Mouse (Mus musculus) left cerebral cortex, postnatal 36 days (tissue): ENCODE measurements around the gene Mnt. TPM values are rescaled to one million over a fixed set of nuclear protein-coding genes. Genes with fewer than 3 reads are reported as not detected.

Source experiments
- DNase-seq, 2 experiments: peaks; one replicate each; pipeline ENCODE4 v3.0.0; 2021 to 2022; ENCODE audit warnings: low spot score in 2 of 2, mixed read lengths in 1 of 2
- intact Hi-C: fragments of 180-260 bp; cut with DNase I; formaldehyde crosslinking; loops from one replicate; pipeline ENCODE4 v1.15.1; 2025
- total RNA-seq, 2 experiments: library from RNA; stranded (reverse); gene quantifications; 2 replicates each; pipeline ENCODE4 v1.2.3; 2021

Mnt gene
- total RNA-seq, 2 experiments from 2014 or later = 31.5 to 31.7 TPM

DNA sequence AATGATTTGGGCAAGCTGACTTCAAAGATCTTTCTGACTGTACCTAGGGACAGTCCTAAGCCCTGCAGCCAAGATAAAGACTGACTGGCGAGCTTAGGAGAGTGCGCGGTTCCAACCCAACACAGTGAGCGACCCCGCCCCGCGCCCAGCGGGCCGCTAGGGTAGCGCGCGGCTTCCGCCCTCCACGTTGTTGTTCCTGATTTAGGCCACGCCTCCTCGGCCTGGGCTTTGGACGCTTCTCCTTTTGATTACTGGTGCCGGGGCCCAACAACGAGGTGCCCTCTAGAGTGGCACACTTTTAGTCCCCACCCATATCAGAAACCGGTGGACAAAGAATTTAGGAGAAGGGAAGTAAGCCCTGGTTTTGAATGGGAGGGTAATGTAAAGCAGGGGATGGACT, 908 bp upstream of the Mnt start:
- DNase-seq = peak in 1 of 2 experiments; percentile 65
- intact Hi-C loops = loop anchor here (1.0 to 10.0 kb wide), 4 partner anchors 8 to 345 kb away; partner anchors contain the start of genes Ovca2 and Pafah1b1

DNA sequence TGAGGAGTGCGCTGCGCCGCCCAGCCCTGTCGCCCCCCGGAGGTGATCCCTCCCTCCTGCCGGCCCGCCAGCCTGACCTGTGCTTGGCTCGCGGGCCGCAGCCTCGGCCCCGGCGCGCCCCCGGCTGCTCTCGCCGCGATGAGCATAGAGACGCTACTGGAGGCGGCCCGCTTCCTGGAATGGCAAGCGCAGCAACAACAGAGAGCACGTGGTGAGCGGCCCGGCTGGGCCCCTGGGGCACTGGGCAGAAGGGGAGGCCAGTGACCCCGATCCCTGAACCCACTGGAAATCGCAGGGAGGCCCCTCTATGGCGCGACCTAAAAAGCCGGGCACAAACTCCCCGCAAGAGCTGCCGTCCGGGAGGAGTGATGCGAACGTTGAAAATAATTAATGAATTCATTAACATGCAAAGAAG, 478 bp downstream of the Mnt start:
- intact Hi-C loops = loop anchor here (5.0 to 10.0 kb wide), 3 partner anchors 109 to 344 kb away; partner anchors contain the start of genes Ovca2 and Pafah1b1
- peak in 1 of 2 experiments; percentile 53 for DNase-seq

DNA sequence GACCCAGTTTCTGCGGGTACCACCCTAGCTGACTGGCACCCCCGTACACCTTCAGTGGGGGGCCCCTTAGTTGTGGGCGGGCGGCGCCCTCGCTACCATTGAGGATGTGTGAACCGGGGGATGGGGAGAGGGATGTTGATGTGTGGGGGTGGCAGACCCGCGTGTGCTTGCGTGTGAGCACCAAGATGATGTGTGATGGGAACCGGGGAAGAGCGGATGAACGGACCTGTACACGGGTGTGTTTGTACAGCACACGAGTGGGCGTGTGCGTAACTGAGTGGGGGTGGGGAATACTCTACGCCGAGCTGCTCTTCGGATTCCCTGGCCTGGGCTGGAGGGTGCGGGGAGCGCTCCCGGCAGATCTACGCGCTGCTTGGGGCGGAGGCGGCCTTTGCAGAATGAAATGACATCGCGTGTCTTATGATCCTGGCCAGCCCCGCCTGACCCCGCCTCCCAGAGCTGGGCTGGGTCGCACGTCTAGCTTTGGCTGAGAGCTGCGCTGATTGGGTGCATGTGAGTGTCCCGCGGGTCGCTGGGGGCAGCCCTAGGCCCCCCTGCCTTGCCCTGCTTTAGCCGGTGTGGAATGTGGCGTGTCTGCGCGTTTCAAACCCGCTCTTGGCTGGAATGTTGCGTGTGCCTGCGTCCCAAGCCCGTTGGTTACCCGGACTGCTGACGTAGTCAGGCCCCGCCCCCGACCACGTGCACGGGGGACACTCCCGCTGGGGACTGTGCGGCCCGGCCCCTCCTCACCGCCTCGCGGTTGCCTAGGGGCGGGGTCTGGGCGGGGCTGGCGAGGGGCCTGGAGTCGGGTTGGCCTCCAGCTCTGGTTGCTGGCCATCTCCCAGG, 1.1 kb downstream of the Mnt start:
- intact Hi-C loops = loop anchor here (5.0 to 10.0 kb wide), 3 partner anchors 110 to 343 kb away; partner anchors contain the start of genes Ovca2 and Pafah1b1
- peak; percentile 98 for DNase-seq

DNA sequence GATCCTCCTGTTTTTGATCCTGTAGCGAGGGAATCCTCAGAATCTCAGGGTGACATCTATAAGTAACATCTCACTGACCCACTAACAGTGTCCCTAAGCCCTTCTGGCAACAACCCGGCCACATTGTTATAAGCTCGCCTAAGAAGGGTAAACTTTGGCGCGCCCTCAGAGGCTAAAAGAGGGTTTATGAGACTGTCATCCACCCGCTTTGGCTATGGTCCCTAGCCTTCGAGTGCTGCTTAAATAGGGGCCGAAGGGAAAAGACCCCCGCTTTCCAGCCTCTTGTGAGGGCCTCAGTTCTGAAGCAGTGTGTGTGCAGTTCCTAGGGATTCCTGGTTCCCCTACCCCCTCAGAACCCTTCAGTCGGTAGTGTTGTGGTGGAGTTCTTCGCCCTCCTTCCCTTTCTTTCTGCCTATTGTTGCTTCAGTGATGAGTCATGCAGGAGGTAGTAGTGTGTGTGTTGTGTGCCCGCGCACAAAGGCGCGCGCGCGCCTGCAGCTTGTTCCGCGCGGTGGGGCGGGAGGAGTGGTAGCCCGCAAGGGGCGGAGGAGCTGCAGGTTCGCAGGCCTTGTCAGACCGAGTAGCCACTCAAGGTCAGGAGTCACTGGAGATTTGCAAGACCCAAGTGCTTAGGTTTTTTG, 1.9 kb downstream of the Mnt start:
- intact Hi-C loops = loop anchor here (5.0 to 10.0 kb wide), 3 partner anchors 110 to 342 kb away; partner anchors contain the start of genes Ovca2 and Pafah1b1
- peak; percentile 52 to 68 for DNase-seq

DNA sequence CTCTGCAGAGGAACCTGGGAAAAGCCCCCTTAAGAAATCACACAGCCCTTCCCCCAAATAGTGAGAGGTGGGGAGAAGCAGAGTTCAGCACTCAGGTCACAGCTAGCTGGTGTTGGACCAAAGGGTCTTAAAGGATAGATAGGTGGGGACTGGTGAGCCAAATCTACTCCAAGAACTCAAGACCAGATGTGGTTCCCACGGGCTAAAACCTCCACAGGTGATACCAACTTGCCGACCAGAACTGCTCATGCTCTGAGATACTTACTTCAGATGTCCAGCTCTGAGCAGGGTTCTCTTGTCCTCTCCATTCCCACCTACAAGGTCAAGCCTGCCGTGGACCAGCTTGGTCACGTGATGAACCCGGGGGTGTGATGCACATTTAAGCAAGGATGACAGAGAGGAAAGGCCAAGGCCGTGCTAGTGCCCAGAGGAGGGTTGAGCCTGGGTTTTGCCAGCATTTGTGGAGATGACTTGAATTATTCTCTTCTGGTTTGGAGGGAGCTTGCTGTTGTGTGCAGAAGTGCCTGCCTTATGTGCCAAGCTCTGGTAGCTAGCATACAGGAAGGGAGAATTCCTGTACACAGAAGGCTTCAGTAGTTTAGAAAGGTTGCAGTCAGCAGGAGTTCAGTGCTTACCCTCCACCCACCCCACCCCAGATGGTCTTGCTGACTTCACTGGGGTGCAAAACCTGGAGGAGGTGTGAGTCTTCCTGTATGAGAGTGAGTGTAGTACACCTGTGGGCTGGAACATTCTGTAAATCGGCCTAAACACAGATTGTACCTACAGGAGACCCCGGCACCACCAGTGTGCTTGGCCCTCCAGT, 3.0 kb downstream of the Mnt start:
- no peak for DNase-seq
- intact Hi-C loops = loop anchor here (5.0 to 10.0 kb wide), 3 partner anchors 111 to 341 kb away; partner anchors contain the start of genes Ovca2 and Pafah1b1

DNA sequence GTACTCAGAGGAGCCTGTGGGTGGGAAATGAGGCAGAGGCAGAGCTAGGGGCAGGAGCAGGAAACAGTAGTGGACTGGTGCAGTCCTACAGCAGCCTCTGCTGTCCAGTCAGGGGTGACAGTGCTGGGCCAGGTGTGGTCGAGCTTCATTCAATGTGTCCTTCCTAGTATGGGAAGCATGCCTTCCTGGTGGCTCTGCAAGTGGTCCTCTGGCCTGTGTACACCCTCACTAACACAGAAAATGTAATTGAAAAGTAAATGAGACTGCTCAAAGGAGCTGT, 3.6 kb downstream of the Mnt start:
- DNase-seq = no peak
- intact Hi-C loops = loop anchor here (5.0 to 10.0 kb wide), 3 partner anchors 112 to 341 kb away; partner anchors contain the start of genes Ovca2 and Pafah1b1

DNA sequence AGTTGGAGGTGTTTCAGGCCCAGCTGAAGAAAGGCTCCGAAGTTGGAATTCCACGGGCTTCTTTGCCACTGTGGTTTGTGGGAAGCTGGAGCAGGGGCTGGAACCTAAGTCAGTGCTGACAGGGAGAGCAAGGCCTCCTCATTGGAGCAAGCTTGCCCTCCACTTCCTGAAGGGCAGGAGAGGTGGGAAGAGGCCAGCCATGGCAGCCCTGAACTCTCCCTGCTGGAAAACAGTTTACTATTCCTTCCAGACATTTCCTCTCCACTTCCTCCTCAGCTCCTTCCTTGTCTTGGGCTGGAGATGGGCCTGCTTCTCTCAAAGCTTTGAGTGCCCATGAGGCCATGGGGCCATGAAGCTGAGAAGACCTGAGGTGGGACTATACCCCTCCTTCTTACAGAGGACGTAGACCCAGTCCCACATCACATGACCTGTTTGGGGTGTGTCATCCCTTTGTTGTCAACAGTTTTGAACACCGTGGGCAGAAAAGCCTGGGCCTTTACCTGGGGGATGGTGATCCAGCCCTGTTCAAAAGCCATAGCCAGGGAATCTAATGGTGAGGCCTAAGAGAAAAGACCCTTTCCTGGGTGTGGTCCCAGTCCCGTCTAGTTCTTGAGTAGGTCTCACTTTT, 4.0 kb downstream of the Mnt start:
- DNase-seq = no peak
- intact Hi-C loops = loop anchor here (5.0 to 10.0 kb wide), 3 partner anchors 112 to 340 kb away; partner anchors contain the start of genes Ovca2 and Pafah1b1

DNA sequence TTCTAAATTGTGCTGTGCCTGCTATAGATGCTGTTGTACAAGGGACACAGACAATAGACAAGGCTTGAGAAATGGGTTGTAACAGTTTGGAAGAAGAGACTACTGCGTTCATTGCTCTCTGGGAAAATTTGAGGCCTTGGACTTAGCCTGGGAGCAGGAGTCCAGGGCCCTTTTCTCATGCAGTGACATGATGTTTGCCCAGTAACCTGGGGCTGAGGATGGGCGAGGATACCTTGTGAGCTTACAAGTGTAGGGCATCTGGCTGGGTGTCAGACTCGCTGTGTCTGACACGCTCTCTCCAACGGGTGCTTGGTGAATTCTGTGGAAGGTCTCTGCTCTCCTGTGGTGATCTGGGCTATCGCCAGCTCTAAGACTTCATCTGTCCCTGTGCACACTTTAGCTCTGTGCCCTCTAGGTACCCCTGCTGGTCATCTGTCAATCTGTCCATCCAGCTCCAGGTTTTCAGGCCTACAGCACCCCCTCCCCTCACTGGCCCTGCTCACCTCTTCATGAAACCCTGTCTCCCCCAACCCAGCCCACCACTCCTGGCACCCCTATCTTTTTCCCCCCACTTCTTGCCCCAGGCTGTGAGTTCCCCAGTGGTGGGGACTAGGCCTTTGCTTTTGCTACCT, 5.0 kb downstream of the Mnt start:
- intact Hi-C loops = loop anchor here (10.0 kb wide), 1 partner anchor 339 kb away; the partner anchor contains the start of gene Ovca2
- no peak for DNase-seq

DNA sequence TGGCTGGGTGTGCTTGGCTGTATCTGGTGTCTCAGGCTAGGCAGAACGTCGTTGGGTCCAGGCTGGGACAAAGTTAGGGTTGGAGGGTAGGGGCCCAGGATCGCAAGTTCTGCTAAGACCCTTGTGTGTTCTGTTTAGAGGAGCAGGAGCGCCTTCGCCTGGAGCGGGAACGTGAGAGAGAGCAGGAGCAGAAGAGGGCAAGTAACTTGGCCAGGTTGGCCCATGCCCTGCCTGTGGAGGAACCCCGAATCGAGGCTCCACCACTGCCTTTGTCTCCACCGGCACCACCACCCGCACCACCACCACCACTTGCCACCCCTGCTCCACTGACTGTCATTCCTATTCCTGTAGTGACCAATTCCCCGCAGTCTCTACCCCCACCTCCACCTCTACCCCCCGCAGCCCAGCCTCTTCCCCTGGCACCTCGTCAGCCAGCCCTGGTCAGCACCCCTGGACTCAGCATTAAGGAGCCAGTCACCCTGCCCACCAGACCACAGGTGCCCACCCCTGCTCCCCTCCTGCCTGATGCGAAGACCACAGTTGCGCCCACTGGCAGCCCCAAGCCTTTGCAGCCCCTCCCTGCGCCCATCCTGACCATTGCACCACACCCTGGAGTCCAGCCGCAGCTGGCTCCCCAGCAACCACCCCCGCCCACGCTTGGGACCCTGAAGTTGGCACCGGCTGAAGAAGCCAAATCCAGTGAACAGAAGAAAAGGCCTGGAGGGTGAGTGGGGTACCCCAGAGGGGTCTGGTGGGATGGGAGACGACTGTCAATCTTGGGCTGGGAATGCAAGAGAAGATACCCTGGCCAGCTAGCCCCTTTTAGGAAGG, 5.7 kb downstream of the Mnt start:
- intact Hi-C loops = loop anchor here (10.0 kb wide), 1 partner anchor 338 kb away; the partner anchor contains the start of gene Ovca2
- DNase-seq = no peak

DNA sequence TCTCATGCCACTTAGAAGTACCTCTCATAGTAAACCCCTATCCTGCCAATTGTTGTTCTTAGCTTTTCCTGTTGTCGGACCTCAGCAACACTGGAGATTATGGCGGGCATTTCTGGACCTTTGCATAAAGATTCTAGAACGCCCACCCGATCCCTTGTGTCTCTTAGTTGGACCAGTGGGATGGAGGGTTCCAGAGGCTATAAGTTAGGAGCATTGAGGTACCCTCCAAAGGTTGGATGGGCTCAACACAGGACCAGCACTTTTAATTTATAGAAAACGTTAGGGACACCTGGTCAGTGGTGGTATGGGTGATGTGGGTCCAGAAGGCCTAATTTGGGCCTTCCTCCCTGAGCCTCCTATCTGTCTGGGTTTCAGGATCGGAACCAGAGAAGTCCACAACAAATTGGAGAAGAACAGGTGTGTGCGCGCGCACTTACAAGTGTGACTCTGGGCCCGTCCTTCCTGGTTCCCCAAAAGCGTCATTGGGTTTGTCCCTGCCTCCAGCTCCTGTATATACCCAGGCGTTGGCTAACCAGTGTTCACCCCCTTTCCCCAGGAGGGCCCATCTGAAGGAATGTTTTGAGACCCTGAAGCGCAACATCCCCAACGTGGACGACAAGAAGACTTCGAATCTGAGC, 6.5 kb downstream of the Mnt start:
- intact Hi-C loops = loop anchor here (10.0 kb wide), 1 partner anchor 338 kb away; the partner anchor contains the start of gene Ovca2
- DNase-seq = no peak

DNA sequence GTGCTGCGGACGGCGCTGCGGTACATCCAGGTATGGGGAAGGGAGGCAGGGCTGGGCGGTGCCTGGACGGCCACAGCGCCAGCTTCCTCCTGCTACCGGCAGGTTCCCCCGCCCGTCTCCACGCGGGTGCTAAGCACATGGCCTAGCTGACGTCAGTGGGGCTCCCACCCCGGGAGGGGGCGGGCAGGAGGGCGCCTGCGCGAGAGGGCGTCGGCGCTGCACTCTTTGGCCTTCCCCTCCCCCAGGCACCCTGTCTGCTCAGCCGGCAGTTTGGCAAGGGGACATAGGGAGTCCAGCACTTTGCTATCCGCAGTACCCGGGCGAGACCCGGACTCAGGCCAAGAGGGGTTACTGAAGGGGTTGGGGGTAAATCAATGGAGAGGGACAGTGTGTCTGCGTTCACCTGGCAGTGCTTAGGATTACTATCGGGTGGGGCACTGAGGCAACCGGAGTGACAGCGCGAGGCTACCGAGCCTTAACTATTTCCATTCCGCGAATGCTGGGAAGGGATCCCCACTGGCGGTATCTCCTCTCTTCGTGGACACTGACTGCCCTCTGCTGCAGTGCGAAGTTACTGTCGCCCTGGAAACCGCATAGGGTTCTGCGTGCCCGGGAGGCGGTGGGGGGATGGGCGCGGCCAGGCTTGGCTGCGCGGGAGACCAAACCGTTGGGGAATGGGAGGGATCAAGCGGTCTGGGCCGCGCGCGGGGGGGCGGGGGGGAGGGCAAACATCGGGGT, 7.1 kb downstream of the Mnt start:
- peak; percentile 93 to 95 for DNase-seq
- intact Hi-C loops = loop anchor here (1.0 to 10.0 kb wide), 2 partner anchors 8 to 337 kb away; partner anchors contain the start of genes Mnt and Ovca2

DNA sequence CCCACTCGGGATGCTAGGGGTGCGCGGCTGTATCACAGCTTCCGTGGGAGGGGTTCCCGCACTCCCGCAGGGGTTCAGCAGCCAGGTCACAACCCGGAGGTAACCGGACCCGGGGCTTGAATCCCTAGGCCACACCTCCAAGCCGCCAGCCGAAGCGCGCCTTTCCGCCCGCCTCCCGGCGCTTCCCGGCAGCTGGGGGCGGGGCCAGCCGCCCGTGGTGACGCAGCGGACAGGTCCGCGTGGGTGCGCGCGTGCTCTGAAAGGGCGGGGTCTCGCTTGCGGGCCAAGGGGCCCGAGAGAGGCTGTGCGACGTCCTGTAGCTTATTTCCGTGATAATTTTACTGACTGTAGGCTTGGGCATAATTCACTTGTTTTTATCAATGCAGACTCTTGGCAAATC, 7.7 kb downstream of the Mnt start:
- peak; percentile 90 to 94 for DNase-seq
- intact Hi-C loops = loop anchor here (1.0 to 10.0 kb wide), 2 partner anchors 8 to 336 kb away; partner anchors contain the start of genes Mnt and Ovca2

DNA sequence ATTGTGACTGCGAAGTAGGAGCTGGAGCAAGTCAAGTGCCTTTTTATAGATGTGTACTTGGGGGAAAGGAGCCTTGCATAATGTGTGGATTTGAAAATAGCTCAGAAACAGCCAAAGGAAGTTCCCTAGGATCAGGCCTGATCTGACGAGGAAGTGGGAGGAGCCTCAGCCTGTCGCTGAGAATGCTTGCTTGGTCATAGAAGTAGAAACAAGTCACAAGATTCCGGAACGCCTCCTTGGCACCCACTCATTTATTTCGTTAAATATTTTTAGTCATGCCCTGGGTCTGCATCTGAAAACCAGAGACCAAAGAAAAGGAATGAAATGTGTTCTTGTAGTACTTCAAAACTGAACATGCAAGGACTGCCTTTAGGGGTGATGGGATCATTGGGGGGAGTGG, 8.3 kb downstream of the Mnt start:
- DNase-seq = peak in 1 of 2 experiments; percentile 60
- intact Hi-C loops = loop anchor here (1.0 to 10.0 kb wide), 2 partner anchors 9 to 336 kb away; partner anchors contain the start of genes Mnt and Ovca2

DNA sequence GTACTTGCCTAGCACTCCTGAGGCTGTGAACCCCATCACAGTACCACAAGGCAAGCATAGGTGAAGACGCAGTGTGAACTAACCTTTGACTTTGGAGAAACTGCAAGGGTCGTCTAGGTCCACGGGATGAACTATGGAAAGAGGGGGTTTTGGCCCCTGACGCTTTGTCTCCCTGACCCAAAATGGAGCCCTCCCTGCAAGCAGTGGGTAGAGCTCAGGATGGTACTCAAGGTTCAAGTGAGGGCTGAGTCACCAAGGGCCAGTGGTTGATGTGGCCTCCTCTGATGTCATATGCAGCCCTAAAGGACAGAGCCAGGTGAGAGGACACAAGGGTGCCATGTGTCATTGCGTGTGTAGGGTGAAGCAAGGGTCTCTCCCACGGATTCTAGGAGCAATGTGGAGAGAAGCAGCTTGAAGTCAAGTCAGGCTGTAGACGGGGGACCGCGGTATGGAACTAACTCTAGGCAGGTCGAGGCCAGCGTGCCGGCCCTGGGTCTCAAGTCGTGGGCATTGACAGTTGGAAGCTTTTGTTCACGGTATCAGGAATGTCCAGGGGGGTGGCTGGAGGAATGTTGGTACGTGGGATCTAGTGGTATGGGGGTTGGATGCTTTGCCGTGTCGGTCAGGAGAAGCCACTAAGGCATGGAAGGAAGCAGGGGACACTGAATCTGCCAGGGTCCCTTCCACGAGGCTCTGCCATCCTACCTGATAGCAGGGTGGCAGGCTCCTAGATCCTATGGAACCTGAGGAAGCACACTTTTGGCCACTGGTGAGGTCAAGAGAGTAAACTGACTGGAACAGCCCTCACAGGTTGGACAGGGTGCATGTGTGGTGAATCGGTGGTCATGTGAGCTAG, 9.4 kb downstream of the Mnt start:
- intact Hi-C loops = loop anchor here (10.0 kb wide), 1 partner anchor 335 kb away; the partner anchor contains the start of gene Ovca2

DNA sequence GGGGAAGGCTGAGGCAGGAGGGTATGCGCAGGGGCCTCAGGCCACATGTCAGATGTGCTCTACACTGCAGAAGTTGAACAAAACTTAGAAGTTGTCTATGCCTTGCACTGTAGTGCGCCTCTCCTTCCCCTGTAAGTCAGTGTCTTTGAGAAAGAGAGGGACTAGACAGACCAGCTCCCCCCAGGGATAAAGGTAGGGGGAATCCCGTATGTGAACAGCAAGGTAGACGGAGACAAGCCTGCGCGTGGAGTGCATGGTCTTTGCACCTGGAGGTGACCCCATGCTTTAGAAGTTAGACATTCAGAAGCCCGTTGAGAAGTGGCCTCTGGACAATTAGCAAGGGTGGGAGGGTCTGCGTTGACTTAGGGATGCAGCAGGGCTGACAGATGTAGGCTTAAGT, 10.0 kb downstream of the Mnt start:
- DNase-seq = no peak
- intact Hi-C loops = no loop called here

More for the DNA sequence above, 9.4 kb downstream of the Mnt start:
- DNase-seq = no peak
